Mouse (Mus musculus): ENCODE measurements around the gene Olfr1510.
"Not testable (repeated sequence)": the region's sequence is repeated elsewhere in the genome, so short reads cannot be mapped to it uniquely, and the experiment has no call there.

Olfr1510 gene

GRCm38 (mm10) chr14:52414273-52414672 lies at the start of gene Olfr1510:
Gene Olfr1510, minus strand, starts transcription at chr14:52414373.
- DNase-seq (ENCODE audit: low read depth, low spot score) = no peak

- DNase-seq (ENCODE audit: low read depth, low spot score) = no peak
These were observed 47.8 kb upstream of the Olfr1510 start for GRCm38 (mm10) chr14:52461928-52462327.

- no peak for DNase-seq (ENCODE audit: low read depth, low spot score)
These were observed 37.0 kb upstream of the Olfr1510 start for GRCm38 (mm10) chr14:52451138-52451537.

GRCm38 (mm10) chr14:52442690-52443089 lies 28.5 kb upstream of the Olfr1510 start, which contains the start of gene Olfr1509:
Gene Olfr1509, plus strand, starts transcription at chr14:52442990.
- no peak for DNase-seq (ENCODE audit: low read depth, low spot score)

GRCm38 (mm10) chr14:52427686-52428085 lies 13.5 kb upstream of the Olfr1510 start:
- no peak for DNase-seq (ENCODE audit: low read depth, low spot score)

GRCm38 (mm10) chr14:52410142-52410919 lies 3.8 kb downstream of the Olfr1510 start:
- not testable (repeated sequence) for DNase-seq (ENCODE audit: low read depth, low spot score)

- DNase-seq (ENCODE audit: low read depth, low spot score) = no peak
These were observed 16.9 kb downstream of the Olfr1510 start, which contains the start of gene Olfr1511 for GRCm38 (mm10) chr14:52397279-52397678. Gene Olfr1511, minus strand, starts transcription at chr14:52397379.

- DNase-seq (ENCODE audit: low read depth, low spot score) = not testable (repeated sequence)
These were observed 23.9 kb downstream of the Olfr1510 start for GRCm38 (mm10) chr14:52390084-52390848.

- no peak for DNase-seq (ENCODE audit: low read depth, low spot score)
These were observed 35.1 kb downstream of the Olfr1510 start, which contains the start of gene Olfr1512 for GRCm38 (mm10) chr14:52379068-52379467. Gene Olfr1512, minus strand, starts transcription at chr14:52379168.

- no peak for DNase-seq (ENCODE audit: low read depth, low spot score)
These were observed 45.4 kb downstream of the Olfr1510 start for GRCm38 (mm10) chr14:52368741-52369140.
